Mouse (Mus musculus) neural tube, embryonic 13.5 days (tissue): ENCODE measurements around the gene Irak3. TPM values are rescaled to one million over a fixed set of nuclear protein-coding genes. Genes with fewer than 3 reads are reported as not detected.

Experiments
- ATAC-seq: fragments of 200-750 bp; cut with Nextera tagmentation; 2 replicates; pipeline ENCODE4 v1.8.0; 2017; ENCODE audit warnings: low read depth, mild to moderate bottlenecking, moderate TSS enrichment, moderate library complexity
- H3K27ac ChIP-seq: fragments of 300-500 bp; sonication (generic); replicated peaks from 2 replicates; pipeline ENCODE4 v1.5.1; 2015; ENCODE audit warnings: moderate library complexity, mild to moderate bottlenecking, inconsistent platforms
- H3K27me3 ChIP-seq: fragments of 300-500 bp; sonication (generic); 2 replicates; pipeline ENCODE4 v1.6.1; 2015; ENCODE audit warnings: mild to moderate bottlenecking, inconsistent platforms
- H3K36me3 ChIP-seq: fragments of 300-500 bp; sonication (generic); 2 replicates; pipeline ENCODE4 v1.6.1; 2015; ENCODE audit warnings: mild to moderate bottlenecking, inconsistent platforms
- H3K4me1 ChIP-seq: fragments of 300-500 bp; sonication (generic); replicated peaks from 2 replicates; pipeline ENCODE4 v1.6.1; 2015; ENCODE audit warnings: inconsistent platforms
- H3K4me2 ChIP-seq: fragments of 300-500 bp; sonication (generic); 2 replicates; pipeline ENCODE4 v1.6.1; 2015; ENCODE audit warnings: inconsistent platforms, mild to moderate bottlenecking, moderate library complexity
- H3K4me3 ChIP-seq: fragments of 300-500 bp; sonication (generic); 2 replicates; pipeline ENCODE4 v1.5.1; 2015; ENCODE audit warnings: mild to moderate bottlenecking, inconsistent platforms
- H3K9ac ChIP-seq: fragments of 300-500 bp; sonication (generic); 2 replicates; pipeline ENCODE4 v1.6.1; 2015; ENCODE audit warnings: moderate library complexity, mild to moderate bottlenecking, inconsistent platforms
- H3K9me3 ChIP-seq: fragments of 300-500 bp; sonication (generic); 2 replicates; pipeline ENCODE4 v1.6.1; 2016; ENCODE audit warnings: inconsistent platforms
- WGBS: fragments of 180-500 bp; shearing (Covaris S2); methylation state at CpG from one replicate; pipeline ENCODE4 v1.1.7; 2015; 5-methylcytosine and 5-hydroxymethylcytosine counted together
- polyA plus RNA-seq: library from polyadenylated mRNA; unstranded; fragments of >200 nt; fragmentation: Nextera tagmentation; extraction: Ambion mirVana; gene quantifications from 2 replicates; pipeline ENCODE4 v1.2.1, GENCODE M21; 2015

The Irak3 gene
- polyA plus RNA-seq, 1 experiment from 2014 or later, result 0.71 TPM

GRCm38 (mm10) chr10:120170277-120170676, 31.7 kb downstream of the Irak3 start:
- H3K27ac ChIP-seq, result no peak overlapping the region
- peaks cover 6% of the 10 kb centered on the region; the same call in 1 of the 2 replicates for H3K9me3 ChIP-seq
- H3K4me1 ChIP-seq, result no peaks in the 10 kb centered on the region
- no peaks in the 10 kb centered on the region for H3K36me3 ChIP-seq
- H3K27me3 ChIP-seq, result no peaks in the 10 kb centered on the region
- WGBS, result 81% methylated on average over 4 of the region's 4 CpGs
- H3K4me2 ChIP-seq, result no peak overlapping the region
- H3K4me3 ChIP-seq, result no peak overlapping the region
- ATAC-seq, result no peak
- no peak overlapping the region for H3K9ac ChIP-seq

GRCm38 (mm10) chr10:120169841-120170240, 32.1 kb downstream of the Irak3 start:
- no peaks in the 10 kb centered on the region for H3K36me3 ChIP-seq
- ATAC-seq, result no peak
- peaks cover 6% of the 10 kb centered on the region; the same call in 1 of the 2 replicates for H3K9me3 ChIP-seq
- 78% methylated on average over 5 of the region's 5 CpGs for WGBS
- H3K27ac ChIP-seq, result no peak overlapping the region
- no peak overlapping the region for H3K9ac ChIP-seq
- no peak overlapping the region for H3K4me3 ChIP-seq
- H3K4me1 ChIP-seq, result no peaks in the 10 kb centered on the region
- H3K4me2 ChIP-seq, result no peak overlapping the region
- no peaks in the 10 kb centered on the region for H3K27me3 ChIP-seq

GRCm38 (mm10) chr10:120169064-120169463, 32.9 kb downstream of the Irak3 start:
- H3K4me3 ChIP-seq, result no peak overlapping the region
- no peak overlapping the region for H3K9ac ChIP-seq
- no peaks in the 10 kb centered on the region for H3K4me1 ChIP-seq
- H3K9me3 ChIP-seq, result peaks cover 6% of the 10 kb centered on the region; the same call in 1 of the 2 replicates
- WGBS, result 60% methylated on average over 10 of the region's 10 CpGs
- no peaks in the 10 kb centered on the region for H3K36me3 ChIP-seq
- no peak for ATAC-seq
- no peaks in the 10 kb centered on the region for H3K27me3 ChIP-seq
- H3K4me2 ChIP-seq, result no peak overlapping the region
- no peak overlapping the region for H3K27ac ChIP-seq

- H3K4me3 ChIP-seq, result no peak overlapping the region
- H3K9ac ChIP-seq, result no peak overlapping the region
- whole genome bisulfite sequencing, result 59% methylated on average over 1 of the region's 1 CpGs
- no peak overlapping the region for H3K4me2 ChIP-seq
- H3K4me1 ChIP-seq, result no peaks in the 10 kb centered on the region
- peaks cover 6% of the 10 kb centered on the region; the same call in 1 of the 2 replicates for H3K9me3 ChIP-seq
- no peaks in the 10 kb centered on the region for H3K27me3 ChIP-seq
- H3K36me3 ChIP-seq, result no peaks in the 10 kb centered on the region
- ATAC-seq, result no peak
- no peak overlapping the region for H3K27ac ChIP-seq
Observed at GRCm38 (mm10) chr10:120168070-120168469, 33.9 kb downstream of the Irak3 start.

- no peak for ATAC-seq
- H3K4me3 ChIP-seq, result no peak overlapping the region
- no peak overlapping the region for H3K9ac ChIP-seq
- H3K9me3 ChIP-seq, result no peaks in the 10 kb centered on the region
- WGBS, result 90% methylated on average over 17 of the region's 17 CpGs
- no peaks in the 10 kb centered on the region for H3K36me3 ChIP-seq
- H3K27me3 ChIP-seq, result no peaks in the 10 kb centered on the region
- H3K4me2 ChIP-seq, result no peak overlapping the region
- no peaks in the 10 kb centered on the region for H3K4me1 ChIP-seq
- H3K27ac ChIP-seq, result no peak overlapping the region
Observed at GRCm38 (mm10) chr10:120165793-120166503, 36.0 kb downstream of the Irak3 start.

GRCm38 (mm10) chr10:120164931-120165792, 36.8 kb downstream of the Irak3 start:
- no peaks in the 10 kb centered on the region for H3K36me3 ChIP-seq
- H3K4me3 ChIP-seq, result no peak overlapping the region
- 85% methylated on average over 19 of the region's 19 CpGs for WGBS
- H3K9me3 ChIP-seq, result no peaks in the 10 kb centered on the region
- H3K9ac ChIP-seq, result no peak overlapping the region
- H3K4me2 ChIP-seq, result no peak overlapping the region
- H3K27me3 ChIP-seq, result no peaks in the 10 kb centered on the region
- H3K4me1 ChIP-seq, result no peaks in the 10 kb centered on the region
- H3K27ac ChIP-seq, result no peak overlapping the region
- no peak for ATAC-seq

- no peaks in the 10 kb centered on the region for H3K4me1 ChIP-seq
- no peak overlapping the region for H3K4me3 ChIP-seq
- no peak overlapping the region for H3K4me2 ChIP-seq
- H3K27ac ChIP-seq, result no peak overlapping the region
- no peak overlapping the region for H3K9ac ChIP-seq
- H3K27me3 ChIP-seq, result no peaks in the 10 kb centered on the region
- no peak for ATAC-seq
- no peaks in the 10 kb centered on the region for H3K9me3 ChIP-seq
- no peaks in the 10 kb centered on the region for H3K36me3 ChIP-seq
- 93% methylated on average over 7 of the region's 7 CpGs for WGBS
Observed at GRCm38 (mm10) chr10:120163490-120163889, 38.4 kb downstream of the Irak3 start.

- 86% methylated on average over 10 of the region's 10 CpGs for WGBS
- Histone ChIP-seq H3K4me1 (no peaks in the 10 kb centered on the region), H3K27ac (no peak overlapping the region), H3K4me2 (no peak overlapping the region), H3K9me3 (no peaks in the 10 kb centered on the region), H3K4me3 (no peak overlapping the region), H3K36me3 (no peaks in the 10 kb centered on the region), H3K9ac (no peak overlapping the region), H3K27me3 (no peaks in the 10 kb centered on the region)
- ATAC-seq, result no peak
Observed at GRCm38 (mm10) chr10:120162840-120163239, 39.1 kb downstream of the Irak3 start.

GRCm38 (mm10) chr10:120160533-120160932, 41.4 kb downstream of the Irak3 start:
- no peak overlapping the region for H3K27ac ChIP-seq
- WGBS, result 83% methylated on average over 9 of the region's 9 CpGs
- ATAC-seq, result no peak
- no peak overlapping the region for H3K9ac ChIP-seq
- H3K27me3 ChIP-seq, result no peaks in the 10 kb centered on the region
- H3K4me1 ChIP-seq, result no peaks in the 10 kb centered on the region
- H3K9me3 ChIP-seq, result no peaks in the 10 kb centered on the region
- H3K36me3 ChIP-seq, result no peaks in the 10 kb centered on the region
- H3K4me3 ChIP-seq, result no peak overlapping the region
- no peak overlapping the region for H3K4me2 ChIP-seq

GRCm38 (mm10) chr10:120153911-120154310, 48.0 kb downstream of the Irak3 start:
- Histone ChIP-seq H3K36me3 (no peaks in the 10 kb centered on the region), H3K27me3 (no peaks in the 10 kb centered on the region), H3K4me3 (no peak overlapping the region), H3K27ac (no peak overlapping the region), H3K4me1 (no peaks in the 10 kb centered on the region), H3K4me2 (no peak overlapping the region), H3K9ac (no peak overlapping the region), H3K9me3 (no peaks in the 10 kb centered on the region)
- 97% methylated on average over 2 of the region's 2 CpGs for WGBS
- ATAC-seq, result no peak

- WGBS, result 91% methylated on average over 7 of the region's 7 CpGs
- H3K4me3 ChIP-seq, result no peak overlapping the region
- ATAC-seq, result no peak
- no peaks in the 10 kb centered on the region for H3K4me1 ChIP-seq
- H3K9me3 ChIP-seq, result no peaks in the 10 kb centered on the region
- H3K27me3 ChIP-seq, result no peaks in the 10 kb centered on the region
- H3K36me3 ChIP-seq, result no peaks in the 10 kb centered on the region
- H3K9ac ChIP-seq, result no peak overlapping the region
- no peak overlapping the region for H3K4me2 ChIP-seq
- no peak overlapping the region for H3K27ac ChIP-seq
Observed at GRCm38 (mm10) chr10:120151672-120152071, 50.3 kb downstream of the Irak3 start.

- peaks cover 22% of the 10 kb centered on the region for H3K9me3 ChIP-seq
- no peak overlapping the region for H3K27ac ChIP-seq
- peaks cover 13% of the 10 kb centered on the region for H3K4me1 ChIP-seq
- H3K4me3 ChIP-seq, result no peak overlapping the region
- H3K27me3 ChIP-seq, result no peaks in the 10 kb centered on the region
- no peak overlapping the region for H3K9ac ChIP-seq
- no peaks in the 10 kb centered on the region for H3K36me3 ChIP-seq
- no peak for ATAC-seq
- no peak overlapping the region for H3K4me2 ChIP-seq
- 69% methylated on average over 10 of the region's 10 CpGs for WGBS
Observed at GRCm38 (mm10) chr10:120140916-120141516, 60.9 kb downstream of the Irak3 start.
